Mouse (Mus musculus) forebrain, embryonic 11.5 days (tissue): Measurements from ENCODE around the gene Panx1. TPM values are rescaled to one million over a fixed set of nuclear protein-coding genes. Genes with fewer than 3 reads are reported as not detected.

ENCODE experiments used
- ATAC-seq: fragments of 200-750 bp; cut with Nextera tagmentation; replicated peaks from 2 replicates; pipeline ENCODE4 v1.8.0; 2017; ENCODE audit warnings: moderate TSS enrichment; ENCODE audit not compliant: low FRiP score
- DNase-seq: peaks from one replicate; pipeline ENCODE4 v3.0.0-alpha.2; 2017; ENCODE audit warnings: low spot score
- H3K27ac ChIP-seq: fragments of 300-500 bp; sonication (generic); 2 replicates; pipeline ENCODE4 v1.5.1; 2014; ENCODE audit warnings: low read depth, low read length
- H3K27me3 ChIP-seq: fragments of 300-500 bp; sonication (generic); 2 replicates; pipeline ENCODE4 v1.6.1; 2014; ENCODE audit warnings: mild to moderate bottlenecking, low read length, mixed read lengths; ENCODE audit not compliant: control insufficient read depth, insufficient read depth
- H3K36me3 ChIP-seq: fragments of 300-500 bp; sonication (generic); 2 replicates; pipeline ENCODE4 v1.6.1; 2014; ENCODE audit warnings: mild to moderate bottlenecking, low read length, moderate library complexity, mixed read lengths; ENCODE audit not compliant: control insufficient read depth, insufficient read depth
- H3K4me1 ChIP-seq: fragments of 300-500 bp; sonication (generic); replicated peaks from 2 replicates; pipeline ENCODE4 v1.6.1; 2014; ENCODE audit warnings: low read length, mixed read lengths; ENCODE audit not compliant: control insufficient read depth, insufficient read depth
- H3K4me2 ChIP-seq: fragments of 300-500 bp; sonication (generic); 2 replicates; pipeline ENCODE4 v1.6.1; 2014; ENCODE audit warnings: low read depth, mild to moderate bottlenecking, low read length, moderate library complexity, mixed read lengths; ENCODE audit not compliant: severe bottlenecking
- H3K4me3 ChIP-seq: fragments of 300-500 bp; sonication (generic); 2 replicates; pipeline ENCODE4 v1.5.1; 2014; ENCODE audit warnings: low read depth, low read length
- H3K9ac ChIP-seq: fragments of 300-500 bp; sonication (generic); 2 replicates; pipeline ENCODE4 v1.6.1; 2014; ENCODE audit warnings: low read length
- H3K9me3 ChIP-seq: fragments of 300-500 bp; sonication (generic); 2 replicates; pipeline ENCODE4 v1.6.1; 2016; ENCODE audit warnings: low read length, mixed read lengths; ENCODE audit not compliant: control insufficient read depth
- WGBS: fragments of 180-500 bp; shearing (Covaris S2); extraction: QIAGEN DNeasy Blood & Tissue Kit; methylation state at CpG from one replicate; pipeline ENCODE4 v1.1.7; 2014; 5-methylcytosine and 5-hydroxymethylcytosine counted together
- polyA plus RNA-seq: library from polyadenylated mRNA; unstranded; fragments of >200 nt; fragmentation: Nextera tagmentation; extraction: Ambion mirVana; gene quantifications from 2 replicates; pipeline ENCODE4 v1.2.1, GENCODE M21; 2014

Panx1 gene
- polyA plus RNA-seq, 1 experiment from 2014 or later, result 103 TPM

GRCm38 (mm10) chr9:14997271-14998055, 47.8 kb downstream of the Panx1 start:
- no peak for DNase-seq
- no peak overlapping the region for H3K27ac ChIP-seq

GRCm38 (mm10) chr9:14995525-14995924, 49.8 kb downstream of the Panx1 start:
- no peak overlapping the region for H3K27ac ChIP-seq
- H3K9me3 ChIP-seq, result no peaks in the 10 kb centered on the region
- no peak overlapping the region for H3K9ac ChIP-seq
- H3K27me3 ChIP-seq, result no peaks in the 10 kb centered on the region
- no peak overlapping the region for H3K4me3 ChIP-seq
- H3K4me1 ChIP-seq, result no peaks in the 10 kb centered on the region
- ATAC-seq (no peak), DNase-seq (no peak)
- H3K36me3 ChIP-seq, result no peaks in the 10 kb centered on the region
- 84% methylated on average over 1 of the region's 1 CpGs for WGBS
- no peak overlapping the region for H3K4me2 ChIP-seq

More at GRCm38 (mm10) chr9:14997271-14998055, 47.8 kb downstream of the Panx1 start:
- no peak overlapping the region for H3K4me2 ChIP-seq
- H3K36me3 ChIP-seq, result no peaks in the 10 kb centered on the region; the same call in 1 of the 2 replicates
- H3K27me3 ChIP-seq, result no peaks in the 10 kb centered on the region
- WGBS, result 76% methylated on average over 11 of the region's 11 CpGs
- H3K4me1 ChIP-seq, result no peaks in the 10 kb centered on the region
- no peak overlapping the region for H3K9ac ChIP-seq
- no peaks in the 10 kb centered on the region for H3K9me3 ChIP-seq
- ATAC-seq, result no peak
- H3K4me3 ChIP-seq, result no peak overlapping the region

GRCm38 (mm10) chr9:14988606-14989293, 56.5 kb downstream of the Panx1 start:
- no peak overlapping the region for H3K27ac ChIP-seq
- H3K4me2 ChIP-seq, result no peak overlapping the region
- H3K4me3 ChIP-seq, result no peak overlapping the region
- DNase-seq, result no peak
- no peaks in the 10 kb centered on the region for H3K4me1 ChIP-seq
- H3K9me3 ChIP-seq, result no peaks in the 10 kb centered on the region
- 97% methylated on average over 1 of the region's 1 CpGs for WGBS
- ATAC-seq, result no peak
- H3K27me3 ChIP-seq, result no peaks in the 10 kb centered on the region
- H3K9ac ChIP-seq, result no peak overlapping the region
- H3K36me3 ChIP-seq, result no peaks in the 10 kb centered on the region

- DNase-seq (no peak), ATAC-seq (no peak)
- Histone ChIP-seq H3K27me3 (no peaks in the 10 kb centered on the region), H3K36me3 (no peaks in the 10 kb centered on the region), H3K4me2 (no peak overlapping the region), H3K9ac (no peak overlapping the region), H3K4me1 (no peaks in the 10 kb centered on the region), H3K27ac (no peak overlapping the region), H3K9me3 (no peaks in the 10 kb centered on the region), H3K4me3 (no peak overlapping the region)
- 77% methylated on average over 3 of the region's 3 CpGs for WGBS
Observed at GRCm38 (mm10) chr9:14983141-14983540, 62.1 kb downstream of the Panx1 start.

GRCm38 (mm10) chr9:14982683-14983082, 62.6 kb downstream of the Panx1 start:
- no peaks in the 10 kb centered on the region for H3K4me1 ChIP-seq
- H3K9ac ChIP-seq, result no peak overlapping the region
- no peaks in the 10 kb centered on the region for H3K9me3 ChIP-seq
- H3K4me2 ChIP-seq, result no peak overlapping the region
- no peak overlapping the region for H3K27ac ChIP-seq
- no peaks in the 10 kb centered on the region for H3K27me3 ChIP-seq
- no peaks in the 10 kb centered on the region for H3K36me3 ChIP-seq
- H3K4me3 ChIP-seq, result no peak overlapping the region
- DNase-seq, result no peak
- ATAC-seq, result no peak

GRCm38 (mm10) chr9:14981539-14982155, 63.6 kb downstream of the Panx1 start:
- Histone ChIP-seq H3K4me3 (no peak overlapping the region), H3K4me1 (no peaks in the 10 kb centered on the region), H3K27me3 (no peaks in the 10 kb centered on the region), H3K9ac (no peak overlapping the region), H3K36me3 (no peaks in the 10 kb centered on the region), H3K4me2 (no peak overlapping the region), H3K9me3 (no peaks in the 10 kb centered on the region), H3K27ac (no peak overlapping the region)
- no peak for ATAC-seq
- 85% methylated on average over 4 of the region's 4 CpGs for WGBS
- no peak for DNase-seq

- no peak overlapping the region for H3K4me2 ChIP-seq
- no peak for DNase-seq
- no peak for ATAC-seq
- no peak overlapping the region for H3K9ac ChIP-seq
- H3K27ac ChIP-seq, result no peak overlapping the region
- H3K4me1 ChIP-seq, result no peaks in the 10 kb centered on the region
- no peak overlapping the region for H3K4me3 ChIP-seq
- H3K36me3 ChIP-seq, result no peaks in the 10 kb centered on the region
- WGBS, result 85% methylated on average over 6 of the region's 6 CpGs
- H3K27me3 ChIP-seq, result no peaks in the 10 kb centered on the region
- no peaks in the 10 kb centered on the region for H3K9me3 ChIP-seq
Observed at GRCm38 (mm10) chr9:14974251-14975232, 70.7 kb downstream of the Panx1 start.

- Histone ChIP-seq H3K9ac (no peak overlapping the region), H3K27ac (no peak overlapping the region), H3K4me3 (no peak overlapping the region), H3K27me3 (no peaks in the 10 kb centered on the region), H3K36me3 (no peaks in the 10 kb centered on the region), H3K4me2 (no peak overlapping the region), H3K9me3 (no peaks in the 10 kb centered on the region), H3K4me1 (no peaks in the 10 kb centered on the region)
- ATAC-seq (no peak), DNase-seq (no peak)
- WGBS, result 88% methylated on average over 7 of the region's 7 CpGs
Observed at GRCm38 (mm10) chr9:14973762-14974161, 71.5 kb downstream of the Panx1 start.
